Mouse (Mus musculus): ENCODE measurements at regions not wholly inside any gene's neighbourhood (a gene's known extent, or its start where the extent isn't known, plus 50 kb on each side); places are given as distances from the start of the nearest gene placed in this dataset.

- DNase-seq (ENCODE audit: low spot score): peak; percentile 58
- Histone ChIP-seq H3K4me2 (ENCODE audit: low read length) (peak overlapping the region; percentile 30), H3K4me3 (ENCODE audit: low read depth, low read length) (no peak overlapping the region), H3K27me3 (replicated peaks; ENCODE audit: control insufficient read depth, insufficient read depth, low read length) (no peaks in the 10 kb centered on the region), H3K9ac (ENCODE audit: low read length) (no peak overlapping the region), H3K9me3 (replicated peaks; ENCODE audit: control insufficient read depth, low read length) (no peaks in the 10 kb centered on the region), H3K36me3 (ENCODE audit: control insufficient read depth, insufficient read depth, low read length) (no peaks in the 10 kb centered on the region), H3K4me1 (ENCODE audit: control insufficient read depth, insufficient read depth, low read length) (no peaks in the 10 kb centered on the region), H3K27ac (ENCODE audit: low read depth, low read length) (peak overlapping the region; percentile 16; the same call in 1 of the 2 replicates)
- WGBS: 26% methylated on average over 18 of the region's 18 CpGs
- peak; percentile 60; the same call in 1 of the 2 replicates for ATAC-seq
Observed at GRCm38 (mm10) chr10:91967570-91968310, 754.5 kb downstream of the Nedd1 start.

GRCm38 (mm10) chr10:91959734-91960492 lies 762.3 kb downstream of the Nedd1 start:
- no peaks in the 10 kb centered on the region for H3K36me3 ChIP-seq (ENCODE audit: control insufficient read depth, insufficient read depth, low read length)
- no peak overlapping the region for H3K4me3 ChIP-seq (ENCODE audit: low read depth, low read length)
- H3K4me1 ChIP-seq (ENCODE audit: control insufficient read depth, insufficient read depth, low read length): no peaks in the 10 kb centered on the region
- no peak for ATAC-seq
- 54% methylated on average over 6 of the region's 6 CpGs for WGBS
- no peak overlapping the region for H3K27ac ChIP-seq (ENCODE audit: low read depth, low read length)
- H3K4me2 ChIP-seq (ENCODE audit: low read length): no peak overlapping the region
- DNase-seq (ENCODE audit: low spot score): no peak
- no peaks in the 10 kb centered on the region for H3K9me3 ChIP-seq (replicated peaks; ENCODE audit: control insufficient read depth, low read length)
- H3K27me3 ChIP-seq (replicated peaks; ENCODE audit: control insufficient read depth, insufficient read depth, low read length): no peaks in the 10 kb centered on the region
- no peak overlapping the region for H3K9ac ChIP-seq (ENCODE audit: low read length)

GRCm38 (mm10) chr10:91953078-91953477 lies 769.1 kb downstream of the Nedd1 start:
- WGBS: 88% methylated on average over 1 of the region's 1 CpGs

GRCm38 (mm10) chr10:91923626-91924025 lies 742.5 kb upstream of the Tmpo start:
- no peak for ATAC-seq
- H3K4me2 ChIP-seq (ENCODE audit: low read length): no peak overlapping the region
- no peak overlapping the region for H3K9ac ChIP-seq (ENCODE audit: low read length)
- WGBS: 89% methylated on average over 3 of the region's 3 CpGs
- H3K36me3 ChIP-seq (ENCODE audit: control insufficient read depth, insufficient read depth, low read length): no peaks in the 10 kb centered on the region
- H3K27me3 ChIP-seq (replicated peaks; ENCODE audit: control insufficient read depth, insufficient read depth, low read length): no peaks in the 10 kb centered on the region
- no peaks in the 10 kb centered on the region for H3K9me3 ChIP-seq (replicated peaks; ENCODE audit: control insufficient read depth, low read length)
- no peak overlapping the region for H3K4me3 ChIP-seq (ENCODE audit: low read depth, low read length)
- no peaks in the 10 kb centered on the region for H3K4me1 ChIP-seq (ENCODE audit: control insufficient read depth, insufficient read depth, low read length)
- no peak overlapping the region for H3K27ac ChIP-seq (ENCODE audit: low read depth, low read length)
- DNase-seq (ENCODE audit: low spot score): no peak

More at GRCm38 (mm10) chr10:91953078-91953477, 769.1 kb downstream of the Nedd1 start:
- no peaks in the 10 kb centered on the region for H3K36me3 ChIP-seq (ENCODE audit: control insufficient read depth, insufficient read depth, low read length)
- H3K9me3 ChIP-seq (replicated peaks; ENCODE audit: control insufficient read depth, low read length): no peaks in the 10 kb centered on the region
- no peak for ATAC-seq
- DNase-seq (ENCODE audit: low spot score): no peak
- H3K4me2 ChIP-seq (ENCODE audit: low read length): no peak overlapping the region
- H3K27me3 ChIP-seq (replicated peaks; ENCODE audit: control insufficient read depth, insufficient read depth, low read length): no peaks in the 10 kb centered on the region
- no peak overlapping the region for H3K9ac ChIP-seq (ENCODE audit: low read length)
- H3K4me3 ChIP-seq (ENCODE audit: low read depth, low read length): no peak overlapping the region
- H3K27ac ChIP-seq (ENCODE audit: low read depth, low read length): no peak overlapping the region
- no peaks in the 10 kb centered on the region for H3K4me1 ChIP-seq (ENCODE audit: control insufficient read depth, insufficient read depth, low read length)

GRCm38 (mm10) chr10:91889864-91890263 lies 708.7 kb upstream of the Tmpo start:
- Histone ChIP-seq H3K27ac (ENCODE audit: low read depth, low read length) (no peak overlapping the region), H3K4me1 (ENCODE audit: control insufficient read depth, insufficient read depth, low read length) (peaks cover 3% of the 10 kb centered on the region; the same call in 1 of the 2 replicates), H3K36me3 (ENCODE audit: control insufficient read depth, insufficient read depth, low read length) (no peaks in the 10 kb centered on the region), H3K9ac (ENCODE audit: low read length) (no peak overlapping the region), H3K4me2 (ENCODE audit: low read length) (no peak overlapping the region), H3K9me3 (replicated peaks; ENCODE audit: control insufficient read depth, low read length) (no peaks in the 10 kb centered on the region), H3K27me3 (replicated peaks; ENCODE audit: control insufficient read depth, insufficient read depth, low read length) (no peaks in the 10 kb centered on the region), H3K4me3 (ENCODE audit: low read depth, low read length) (no peak overlapping the region)
- ATAC-seq (no peak), DNase-seq (ENCODE audit: low spot score) (no peak)
- 87% methylated on average over 6 of the region's 6 CpGs for WGBS

GRCm38 (mm10) chr10:91888537-91888936 lies 707.4 kb upstream of the Tmpo start:
- no peak overlapping the region for H3K4me2 ChIP-seq (ENCODE audit: low read length)
- H3K9me3 ChIP-seq (replicated peaks; ENCODE audit: control insufficient read depth, low read length): no peaks in the 10 kb centered on the region
- no peak overlapping the region for H3K4me3 ChIP-seq (ENCODE audit: low read depth, low read length)
- no peaks in the 10 kb centered on the region for H3K27me3 ChIP-seq (replicated peaks; ENCODE audit: control insufficient read depth, insufficient read depth, low read length)
- 24% methylated on average over 4 of the region's 4 CpGs for WGBS
- H3K9ac ChIP-seq (ENCODE audit: low read length): no peak overlapping the region
- peaks cover 3% of the 10 kb centered on the region; the same call in 1 of the 2 replicates for H3K4me1 ChIP-seq (ENCODE audit: control insufficient read depth, insufficient read depth, low read length)
- DNase-seq (ENCODE audit: low spot score) (peak; percentile 84), ATAC-seq (peak; percentile 84)
- H3K27ac ChIP-seq (ENCODE audit: low read depth, low read length): no peak overlapping the region
- no peaks in the 10 kb centered on the region for H3K36me3 ChIP-seq (ENCODE audit: control insufficient read depth, insufficient read depth, low read length)

- H3K9ac ChIP-seq (ENCODE audit: low read length): no peak overlapping the region
- peaks cover 6% of the 10 kb centered on the region; the same call in 1 of the 2 replicates for H3K4me1 ChIP-seq (ENCODE audit: control insufficient read depth, insufficient read depth, low read length)
- no peak for ATAC-seq
- no peak overlapping the region for H3K27ac ChIP-seq (ENCODE audit: low read depth, low read length)
- DNase-seq (ENCODE audit: low spot score): peak; percentile 7
- no peaks in the 10 kb centered on the region for H3K36me3 ChIP-seq (ENCODE audit: control insufficient read depth, insufficient read depth, low read length)
- no peak overlapping the region for H3K4me3 ChIP-seq (ENCODE audit: low read depth, low read length)
- no peaks in the 10 kb centered on the region for H3K9me3 ChIP-seq (replicated peaks; ENCODE audit: control insufficient read depth, low read length)
- H3K27me3 ChIP-seq (replicated peaks; ENCODE audit: control insufficient read depth, insufficient read depth, low read length): no peaks in the 10 kb centered on the region
- 71% methylated on average over 5 of the region's 5 CpGs for WGBS
- H3K4me2 ChIP-seq (ENCODE audit: low read length): no peak overlapping the region
Observed at GRCm38 (mm10) chr10:91883155-91883554, 702.0 kb upstream of the Tmpo start.

GRCm38 (mm10) chr10:91882481-91882880 lies 701.4 kb upstream of the Tmpo start:
- Histone ChIP-seq H3K4me1 (ENCODE audit: control insufficient read depth, insufficient read depth, low read length) (peaks cover 3% of the 10 kb centered on the region; the same call in 1 of the 2 replicates), H3K36me3 (ENCODE audit: control insufficient read depth, insufficient read depth, low read length) (no peaks in the 10 kb centered on the region), H3K9ac (ENCODE audit: low read length) (no peak overlapping the region), H3K9me3 (replicated peaks; ENCODE audit: control insufficient read depth, low read length) (no peaks in the 10 kb centered on the region), H3K27me3 (replicated peaks; ENCODE audit: control insufficient read depth, insufficient read depth, low read length) (no peaks in the 10 kb centered on the region), H3K4me3 (ENCODE audit: low read depth, low read length) (no peak overlapping the region), H3K27ac (ENCODE audit: low read depth, low read length) (no peak overlapping the region), H3K4me2 (ENCODE audit: low read length) (no peak overlapping the region)
- 63% methylated on average over 4 of the region's 4 CpGs for WGBS
- DNase-seq (ENCODE audit: low spot score) (no peak), ATAC-seq (no peak)
